Mouse (Mus musculus): ENCODE data around the gene Neurod1. TPM values are rescaled to one million over a fixed set of nuclear protein-coding genes. Genes with fewer than 3 reads are reported as not detected.

The Neurod1 gene
- polyA plus RNA-seq, 1 experiment from 2014 or later, result 17.3 TPM

GRCm38 (mm10) chr2:79430061-79430460 lies 26.5 kb downstream of the Neurod1 start:
- no peaks in the 10 kb centered on the region for H3K9me3 ChIP-seq
- ATAC-seq (ENCODE audit: insufficient number of reproducible peaks, insufficient read depth, low FRiP score, low TSS enrichment), result no peak
- H3K4me2 ChIP-seq (replicated peaks), result no peak overlapping the region
- no peak overlapping the region for H3K9ac ChIP-seq
- no peaks in the 10 kb centered on the region for H3K36me3 ChIP-seq
- H3K4me1 ChIP-seq, result peaks cover 9% of the 10 kb centered on the region; the same call in 1 of the 2 replicates
- no peaks in the 10 kb centered on the region for H3K27me3 ChIP-seq
- H3K4me3 ChIP-seq, result no peak overlapping the region
- no peak overlapping the region for H3K27ac ChIP-seq

- 9% methylated on average over 6 of the region's 6 CpGs for WGBS
- no peaks in the 10 kb centered on the region for H3K27me3 ChIP-seq
- peak overlapping the region; percentile 12; the same call in 1 of the 2 replicates for H3K4me2 ChIP-seq (replicated peaks)
Observed at GRCm38 (mm10) chr2:79429650-79430049, 26.9 kb downstream of the Neurod1 start.

GRCm38 (mm10) chr2:79429108-79429507 lies 27.4 kb downstream of the Neurod1 start:
- Histone ChIP-seq H3K27me3 (no peaks in the 10 kb centered on the region), H3K4me1 (peaks cover 9% of the 10 kb centered on the region; the same call in 1 of the 2 replicates), H3K9ac (0 out of 2 replicates have a peak overlapping the region, but pooled peaks have one; percentile 19), H3K4me2 (replicated peaks) (peak overlapping the region; percentile 89), H3K9me3 (no peaks in the 10 kb centered on the region), H3K27ac (no peak overlapping the region), H3K36me3 (no peaks in the 10 kb centered on the region), H3K4me3 (peak overlapping the region; percentile 44)
- 12% methylated on average over 7 of the region's 7 CpGs for WGBS
- ATAC-seq (ENCODE audit: insufficient number of reproducible peaks, insufficient read depth, low FRiP score, low TSS enrichment), result 0 out of 2 replicates have a peak, but pooled peaks have one; percentile 37

More at GRCm38 (mm10) chr2:79429650-79430049, 26.9 kb downstream of the Neurod1 start:
- no peak overlapping the region for H3K27ac ChIP-seq
- no peak for ATAC-seq (ENCODE audit: insufficient number of reproducible peaks, insufficient read depth, low FRiP score, low TSS enrichment)
- no peaks in the 10 kb centered on the region for H3K36me3 ChIP-seq
- no peak overlapping the region for H3K9ac ChIP-seq
- no peaks in the 10 kb centered on the region for H3K9me3 ChIP-seq
- no peak overlapping the region for H3K4me3 ChIP-seq
- peaks cover 9% of the 10 kb centered on the region; the same call in 1 of the 2 replicates for H3K4me1 ChIP-seq

GRCm38 (mm10) chr2:79428569-79429104 lies 27.9 kb downstream of the Neurod1 start:
- H3K27me3 ChIP-seq, result no peaks in the 10 kb centered on the region
- no peaks in the 10 kb centered on the region for H3K36me3 ChIP-seq
- H3K27ac ChIP-seq, result no peak overlapping the region
- peak overlapping the region; percentile 89 for H3K4me2 ChIP-seq (replicated peaks)
- H3K9me3 ChIP-seq, result no peaks in the 10 kb centered on the region
- peak overlapping the region; percentile 44 for H3K4me3 ChIP-seq
- peak; percentile 64 for ATAC-seq (ENCODE audit: insufficient number of reproducible peaks, insufficient read depth, low FRiP score, low TSS enrichment)
- H3K4me1 ChIP-seq, result peaks cover 9% of the 10 kb centered on the region; the same call in 1 of the 2 replicates
- peak overlapping the region; percentile 19 for H3K9ac ChIP-seq
- WGBS, result under 1% methylated on average over 32 of the region's 35 CpGs

GRCm38 (mm10) chr2:79428022-79428421 lies 28.5 kb downstream of the Neurod1 start:
- Histone ChIP-seq H3K4me1 (peaks cover 9% of the 10 kb centered on the region; the same call in 1 of the 2 replicates), H3K4me3 (no peak overlapping the region), H3K9ac (no peak overlapping the region), H3K4me2 (replicated peaks) (peak overlapping the region; percentile 89; the same call in 1 of the 2 replicates), H3K27ac (no peak overlapping the region), H3K36me3 (no peaks in the 10 kb centered on the region), H3K27me3 (no peaks in the 10 kb centered on the region), H3K9me3 (no peaks in the 10 kb centered on the region)
- ATAC-seq (ENCODE audit: insufficient number of reproducible peaks, insufficient read depth, low FRiP score, low TSS enrichment), result peak; percentile 39; the same call in 1 of the 2 replicates
- WGBS, result 9% methylated on average over 6 of the region's 6 CpGs

GRCm38 (mm10) chr2:79421696-79422095 lies 34.9 kb downstream of the Neurod1 start:
- Histone ChIP-seq H3K4me3 (no peak overlapping the region), H3K36me3 (no peaks in the 10 kb centered on the region), H3K27ac (no peak overlapping the region), H3K4me1 (0 out of 2 replicates have a peak, but pooled peaks cover 6% of the 10 kb centered on the region), H3K27me3 (no peaks in the 10 kb centered on the region), H3K9me3 (no peaks in the 10 kb centered on the region), H3K9ac (no peak overlapping the region), H3K4me2 (replicated peaks) (no peak overlapping the region)
- ATAC-seq (ENCODE audit: insufficient number of reproducible peaks, insufficient read depth, low FRiP score, low TSS enrichment), result peak; percentile 72
- WGBS, result 19% methylated on average over 6 of the region's 6 CpGs

- WGBS, result 77% methylated on average over 7 of the region's 7 CpGs
Observed at GRCm38 (mm10) chr2:79414505-79414904, 42.0 kb downstream of the Neurod1 start.

GRCm38 (mm10) chr2:79410903-79411255 lies 45.7 kb downstream of the Neurod1 start:
- H3K9me3 ChIP-seq, result no peaks in the 10 kb centered on the region
- no peak overlapping the region for H3K27ac ChIP-seq
- no peak for ATAC-seq (ENCODE audit: insufficient number of reproducible peaks, insufficient read depth, low FRiP score, low TSS enrichment)
- no peaks in the 10 kb centered on the region for H3K36me3 ChIP-seq
- H3K4me1 ChIP-seq, result peaks cover 3% of the 10 kb centered on the region; the same call in 1 of the 2 replicates
- no peak overlapping the region for H3K4me2 ChIP-seq (replicated peaks)
- H3K27me3 ChIP-seq, result no peaks in the 10 kb centered on the region
- no peak overlapping the region for H3K4me3 ChIP-seq
- WGBS, result 63% methylated on average over 3 of the region's 3 CpGs
- H3K9ac ChIP-seq, result no peak overlapping the region

More at GRCm38 (mm10) chr2:79414505-79414904, 42.0 kb downstream of the Neurod1 start:
- H3K4me1 ChIP-seq, result no peaks in the 10 kb centered on the region
- no peaks in the 10 kb centered on the region for H3K27me3 ChIP-seq
- no peak overlapping the region for H3K9ac ChIP-seq
- no peaks in the 10 kb centered on the region for H3K36me3 ChIP-seq
- no peak overlapping the region for H3K4me2 ChIP-seq (replicated peaks)
- H3K27ac ChIP-seq, result no peak overlapping the region
- no peak overlapping the region for H3K4me3 ChIP-seq
- H3K9me3 ChIP-seq, result no peaks in the 10 kb centered on the region
- peak; percentile 47; the same call in 1 of the 2 replicates for ATAC-seq (ENCODE audit: insufficient number of reproducible peaks, insufficient read depth, low FRiP score, low TSS enrichment)

- H3K27me3 ChIP-seq, result no peaks in the 10 kb centered on the region
- no peaks in the 10 kb centered on the region for H3K9me3 ChIP-seq
- no peaks in the 10 kb centered on the region for H3K36me3 ChIP-seq
- no peak overlapping the region for H3K9ac ChIP-seq
- peaks cover 3% of the 10 kb centered on the region; the same call in 1 of the 2 replicates for H3K4me1 ChIP-seq
- no peak overlapping the region for H3K4me2 ChIP-seq (replicated peaks)
- no peak overlapping the region for H3K4me3 ChIP-seq
- no peak for ATAC-seq (ENCODE audit: insufficient number of reproducible peaks, insufficient read depth, low FRiP score, low TSS enrichment)
- no peak overlapping the region for H3K27ac ChIP-seq
- 53% methylated on average over 15 of the region's 15 CpGs for WGBS
Observed at GRCm38 (mm10) chr2:79410247-79410902, 46.2 kb downstream of the Neurod1 start.

- Histone ChIP-seq H3K4me2 (replicated peaks) (no peak overlapping the region), H3K4me3 (no peak overlapping the region), H3K4me1 (peaks cover 3% of the 10 kb centered on the region; the same call in 1 of the 2 replicates), H3K36me3 (no peaks in the 10 kb centered on the region), H3K9me3 (no peaks in the 10 kb centered on the region), H3K27me3 (no peaks in the 10 kb centered on the region), H3K9ac (no peak overlapping the region), H3K27ac (no peak overlapping the region)
- ATAC-seq (ENCODE audit: insufficient number of reproducible peaks, insufficient read depth, low FRiP score, low TSS enrichment), result no peak
- 54% methylated on average over 5 of the region's 5 CpGs for WGBS
Observed at GRCm38 (mm10) chr2:79405661-79406405, 50.7 kb downstream of the Neurod1 start.
